Mouse (Mus musculus): ENCODE results near the gene Grid1. TPM values are rescaled to one million over a fixed set of nuclear protein-coding genes. Genes with fewer than 3 reads are reported as not detected.

Gene Grid1
- total and polyA plus RNA-seq, 2 experiments from 2014 or later = 9.2 to 28.3 TPM

DNA sequence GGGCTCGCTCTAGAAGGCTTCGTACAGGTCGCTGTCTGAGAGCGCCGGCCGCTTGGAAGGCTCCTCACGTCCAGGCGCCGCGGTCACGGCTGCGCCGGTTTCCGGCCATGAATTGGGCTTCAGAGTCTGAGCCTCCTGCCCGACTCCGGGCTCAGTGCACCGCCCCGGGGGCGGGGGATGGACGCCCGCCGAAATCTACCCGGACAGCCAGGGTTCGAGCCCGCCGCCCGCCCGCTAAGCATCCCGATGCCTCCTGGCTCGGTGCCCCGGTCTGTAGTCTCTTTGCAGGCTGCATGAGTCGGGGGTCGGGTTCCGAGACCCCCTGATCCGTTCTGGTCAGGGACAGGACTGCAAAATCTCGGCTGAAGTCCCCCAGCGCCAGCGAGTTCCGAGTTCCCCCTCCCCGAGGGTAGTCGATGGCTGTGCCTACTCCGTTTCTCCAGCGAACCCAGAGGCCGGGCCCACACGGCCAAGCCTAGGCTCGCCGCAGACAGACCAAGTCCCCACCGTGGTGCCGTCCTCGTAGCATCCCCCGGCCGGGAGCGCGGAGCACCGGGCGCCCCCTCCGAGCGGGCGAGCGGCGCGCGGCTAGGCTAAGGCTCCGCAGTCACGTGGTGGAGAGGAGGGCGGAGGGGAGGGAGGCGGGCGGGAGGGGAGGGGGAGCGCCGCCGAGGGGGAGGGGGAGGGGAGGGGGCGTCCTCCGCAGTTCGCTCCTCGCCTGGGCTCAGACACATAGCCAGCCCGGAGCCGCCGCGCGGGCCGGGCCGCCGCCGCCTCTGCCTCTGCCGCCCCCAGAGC lies 588 bp upstream of the Grid1 start:
- Histone ChIP-seq H3K9ac (peak overlapping the region; percentile 76), H3K36me3 (ENCODE audit: insufficient read depth) (no peaks in the 10 kb centered on the region), H3K9me3 (ENCODE audit: low read length) (no peaks in the 10 kb centered on the region), H3K4me2 (ENCODE audit: low read depth) (peak overlapping the region; percentile 82), H3K27me3 (ENCODE audit: insufficient read depth, low read length) (peaks cover 15% of the 10 kb centered on the region), H3K4me3 (ENCODE audit: low read depth, low read length) (peak overlapping the region; percentile 81), H3K4me1 (ENCODE audit: insufficient read depth) (0 out of 2 replicates have a peak, but pooled peaks cover 5% of the 10 kb centered on the region), H3K27ac (ENCODE audit: low read depth, low read length) (peak overlapping the region; percentile 82)
- peak; percentile 78 for ATAC-seq
- peak; percentile 85 for DNase-seq
- TF ChIP-seq CTCF (IDR thresholded peaks at IDR 0.05; ENCODE audit: low read depth) = no peak
- 3% methylated on average over 59 of the region's 85 CpGs for WGBS

DNA sequence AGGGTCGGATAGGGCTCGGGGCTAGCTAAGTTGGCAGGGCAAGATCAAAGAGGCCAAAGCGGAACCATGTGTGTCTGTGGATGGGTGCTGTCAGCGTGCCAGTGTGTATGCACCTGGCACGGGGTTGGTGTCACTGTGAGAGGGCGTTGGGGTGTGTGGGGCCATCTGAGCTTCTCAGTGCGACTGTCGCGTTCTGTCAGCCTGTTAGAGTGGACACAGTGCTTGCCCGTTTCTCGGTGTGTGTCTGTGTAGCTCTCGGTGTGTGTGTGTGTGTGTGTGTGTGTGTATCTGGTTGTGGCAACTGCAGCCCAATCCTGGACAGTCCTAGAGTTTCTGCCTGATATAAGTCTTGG lies 721 bp downstream of the Grid1 start:
- ATAC-seq = no peak
- Histone ChIP-seq H3K36me3 (ENCODE audit: insufficient read depth) (no peaks in the 10 kb centered on the region), H3K4me1 (ENCODE audit: insufficient read depth) (0 out of 2 replicates have a peak, but pooled peaks cover 5% of the 10 kb centered on the region), H3K4me2 (ENCODE audit: low read depth) (peak overlapping the region; percentile 82), H3K9me3 (ENCODE audit: low read length) (no peaks in the 10 kb centered on the region), H3K27me3 (ENCODE audit: insufficient read depth, low read length) (peaks cover 15% of the 10 kb centered on the region), H3K27ac (ENCODE audit: low read depth, low read length) (0 out of 2 replicates have a peak overlapping the region, but pooled peaks have one; percentile 10), H3K9ac (peak overlapping the region; percentile 76), H3K4me3 (ENCODE audit: low read depth, low read length) (peak overlapping the region; percentile 81)
- TF ChIP-seq CTCF (IDR thresholded peaks at IDR 0.05; ENCODE audit: low read depth) = no peak
- peak; percentile 50 for DNase-seq
- WGBS = 3% methylated on average over 12 of the region's 12 CpGs

DNA sequence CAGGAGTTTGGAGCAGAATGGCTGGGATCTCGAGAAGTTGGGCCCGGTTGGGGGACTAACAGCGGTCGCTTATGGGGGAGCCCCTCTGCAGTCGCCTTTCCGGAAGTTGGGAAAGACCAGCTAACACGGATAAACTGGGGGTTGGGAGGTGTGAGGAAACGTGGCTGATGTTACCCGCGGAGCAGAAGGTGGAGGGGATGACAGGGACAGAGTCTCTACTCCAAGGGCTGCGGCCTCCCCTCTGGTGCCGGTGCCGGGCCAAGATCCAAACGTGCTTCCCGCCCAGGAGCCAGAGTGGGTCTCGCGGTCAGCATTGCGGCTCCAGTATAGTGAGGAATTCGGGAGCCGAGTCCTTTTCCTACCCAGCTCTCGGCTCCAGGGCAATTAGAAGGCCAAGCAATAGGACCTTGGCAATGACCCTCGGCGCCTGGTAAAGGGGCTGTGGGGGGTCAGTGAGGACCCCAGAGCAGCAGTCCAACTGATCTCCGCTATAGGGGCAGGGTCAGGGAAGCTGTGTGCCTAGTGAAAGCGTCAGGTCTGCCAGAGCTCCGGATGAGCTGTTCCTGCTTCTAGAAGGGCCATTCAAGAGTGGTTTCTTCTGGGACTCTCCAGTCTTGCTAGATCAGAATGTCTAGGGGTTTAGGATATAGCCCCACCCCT lies 1.4 kb downstream of the Grid1 start:
- Histone ChIP-seq H3K4me1 (ENCODE audit: insufficient read depth) (0 out of 2 replicates have a peak, but pooled peaks cover 5% of the 10 kb centered on the region), H3K4me3 (ENCODE audit: low read depth, low read length) (peak overlapping the region; percentile 81), H3K9ac (peak overlapping the region; percentile 76), H3K36me3 (ENCODE audit: insufficient read depth) (no peaks in the 10 kb centered on the region), H3K4me2 (ENCODE audit: low read depth) (peak overlapping the region; percentile 82), H3K27ac (ENCODE audit: low read depth, low read length) (no peak overlapping the region), H3K27me3 (ENCODE audit: insufficient read depth, low read length) (peaks cover 9% of the 10 kb centered on the region), H3K9me3 (ENCODE audit: low read length) (no peaks in the 10 kb centered on the region)
- DNase-seq (no peak), ATAC-seq (no peak)
- no peak for TF ChIP-seq CTCF (IDR thresholded peaks at IDR 0.05; ENCODE audit: low read depth)
- WGBS = 2% methylated on average over 26 of the region's 26 CpGs

DNA sequence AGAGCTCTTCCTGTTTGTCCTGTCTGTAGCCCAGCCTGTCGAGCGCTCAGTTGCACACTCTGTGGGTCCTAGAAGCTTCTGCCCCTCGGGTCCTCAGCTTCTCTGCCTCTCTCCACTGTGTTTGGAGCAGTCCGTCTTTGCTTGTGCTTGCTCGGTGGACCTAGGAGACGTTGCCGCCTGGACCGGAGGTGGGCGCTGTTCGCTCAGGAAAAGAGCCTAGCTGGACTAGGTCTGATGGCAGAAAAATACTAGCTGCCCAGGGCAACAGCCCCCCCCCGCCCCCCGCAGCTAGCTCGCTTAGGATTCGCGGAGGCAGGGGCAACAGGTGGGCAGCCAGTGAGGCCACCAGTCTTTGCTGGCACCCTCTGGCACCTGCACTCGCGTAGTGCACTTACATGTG lies 3.2 kb downstream of the Grid1 start:
- H3K27ac ChIP-seq (ENCODE audit: low read depth, low read length) = no peak overlapping the region

DNA sequence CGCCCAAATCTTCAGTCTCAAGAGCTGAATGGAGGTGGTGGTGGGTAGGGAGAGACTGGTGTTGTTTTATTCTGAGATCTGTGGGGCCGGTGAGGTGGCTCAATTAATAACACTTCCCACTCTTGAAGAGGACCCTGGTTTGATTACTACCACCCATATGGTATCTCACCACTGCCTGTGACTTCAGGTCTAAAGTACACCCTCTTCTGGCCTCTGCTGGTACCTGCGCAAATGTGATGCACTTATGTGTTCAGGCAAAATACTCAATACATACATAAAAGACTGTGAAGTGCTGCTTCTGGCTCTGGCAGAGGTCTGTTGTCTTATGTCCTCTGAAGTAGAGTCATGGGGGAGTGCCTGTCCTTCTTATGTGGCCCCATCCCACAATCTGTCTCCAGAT lies 4.3 kb downstream of the Grid1 start:
- H3K4me3 ChIP-seq (ENCODE audit: low read depth, low read length) = no peak overlapping the region
- no peaks in the 10 kb centered on the region for H3K36me3 ChIP-seq (ENCODE audit: insufficient read depth)
- TF ChIP-seq CTCF (IDR thresholded peaks at IDR 0.05; ENCODE audit: low read depth) = peak; percentile 34
- 85% methylated on average over 3 of the region's 3 CpGs for WGBS
- no peak overlapping the region for H3K9ac ChIP-seq
- 0 out of 2 replicates have a peak, but pooled peaks cover 5% of the 10 kb centered on the region for H3K4me1 ChIP-seq (ENCODE audit: insufficient read depth)
- H3K27me3 ChIP-seq (ENCODE audit: insufficient read depth, low read length) = no peaks in the 10 kb centered on the region; the same call in 1 of the 2 replicates
- H3K27ac ChIP-seq (ENCODE audit: low read depth, low read length) = no peak overlapping the region
- H3K4me2 ChIP-seq (ENCODE audit: low read depth) = no peak overlapping the region
- ATAC-seq = no peak
- H3K9me3 ChIP-seq (ENCODE audit: low read length) = no peaks in the 10 kb centered on the region
- no peak for DNase-seq

More for the DNA sequence above, 3.2 kb downstream of the Grid1 start:
- 3% methylated on average over 17 of the region's 17 CpGs for WGBS
- peak; percentile 91 for DNase-seq
- Histone ChIP-seq H3K4me3 (ENCODE audit: low read depth, low read length) (peak overlapping the region; percentile 32), H3K9me3 (ENCODE audit: low read length) (no peaks in the 10 kb centered on the region), H3K9ac (peak overlapping the region; percentile 43), H3K4me1 (ENCODE audit: insufficient read depth) (0 out of 2 replicates have a peak, but pooled peaks cover 5% of the 10 kb centered on the region), H3K27me3 (ENCODE audit: insufficient read depth, low read length) (no peaks in the 10 kb centered on the region; the same call in 1 of the 2 replicates), H3K4me2 (ENCODE audit: low read depth) (peak overlapping the region; percentile 82), H3K36me3 (ENCODE audit: insufficient read depth) (no peaks in the 10 kb centered on the region)
- peak; percentile 89 for TF ChIP-seq CTCF (IDR thresholded peaks at IDR 0.05; ENCODE audit: low read depth)
- ATAC-seq = peak; percentile 62

DNA sequence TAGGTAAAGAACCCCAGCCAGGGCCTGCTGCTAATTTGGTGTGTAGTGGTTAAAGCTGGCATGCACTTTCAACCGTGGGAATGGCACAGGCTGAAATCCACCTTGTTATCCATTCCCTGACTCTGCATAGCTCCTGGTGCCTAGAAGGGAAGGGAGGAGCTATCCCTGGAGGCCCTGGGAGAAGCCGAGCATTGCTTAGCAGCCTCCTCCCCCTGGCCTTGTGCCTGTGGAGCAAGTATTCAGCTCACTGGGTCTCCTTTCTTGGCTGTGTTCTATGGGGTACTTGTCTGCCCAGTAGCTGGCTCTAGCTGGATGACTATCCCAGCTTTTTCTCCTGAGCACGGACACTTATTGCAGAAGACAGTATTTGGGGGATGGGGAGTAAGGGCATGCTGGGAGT lies 6.0 kb downstream of the Grid1 start:
- Histone ChIP-seq H3K27me3 (ENCODE audit: insufficient read depth, low read length) (no peaks in the 10 kb centered on the region; the same call in 1 of the 2 replicates), H3K9me3 (ENCODE audit: low read length) (no peaks in the 10 kb centered on the region), H3K4me3 (ENCODE audit: low read depth, low read length) (no peak overlapping the region), H3K9ac (no peak overlapping the region), H3K4me2 (ENCODE audit: low read depth) (no peak overlapping the region), H3K36me3 (ENCODE audit: insufficient read depth) (no peaks in the 10 kb centered on the region), H3K27ac (ENCODE audit: low read depth, low read length) (no peak overlapping the region), H3K4me1 (ENCODE audit: insufficient read depth) (0 out of 2 replicates have a peak, but pooled peaks cover 5% of the 10 kb centered on the region)
- 22% methylated on average over 3 of the region's 3 CpGs for WGBS
- ATAC-seq (peak; percentile 50), DNase-seq (peak; percentile 62)
- TF ChIP-seq CTCF (IDR thresholded peaks at IDR 0.05; ENCODE audit: low read depth) = no peak

DNA sequence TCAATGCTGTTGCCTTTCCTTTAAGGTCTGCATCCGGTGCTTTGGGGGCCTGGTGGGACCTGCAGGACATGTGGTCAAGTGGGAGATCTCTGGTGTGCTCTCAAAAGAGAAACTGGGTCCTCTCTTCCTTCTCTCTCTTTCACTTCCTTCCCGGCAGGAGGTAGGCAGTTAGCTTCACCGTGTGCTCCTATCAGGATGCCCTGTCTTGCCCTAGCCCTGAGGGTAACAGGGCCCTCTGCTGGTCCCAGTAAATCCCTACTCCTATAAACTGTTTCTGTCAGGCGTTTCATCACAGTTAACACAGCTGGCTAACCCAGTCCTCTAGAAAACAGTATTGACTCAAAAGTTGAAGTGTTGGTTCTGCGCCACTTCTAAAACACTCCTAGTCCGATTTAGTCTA lies 9.9 kb downstream of the Grid1 start:
- WGBS = 76% methylated on average over 6 of the region's 6 CpGs
- Histone ChIP-seq H3K4me3 (ENCODE audit: low read depth, low read length) (no peak overlapping the region), H3K4me2 (ENCODE audit: low read depth) (no peak overlapping the region), H3K27ac (ENCODE audit: low read depth, low read length) (no peak overlapping the region), H3K9ac (no peak overlapping the region), H3K4me1 (ENCODE audit: insufficient read depth) (no peaks in the 10 kb centered on the region), H3K9me3 (ENCODE audit: low read length) (no peaks in the 10 kb centered on the region), H3K36me3 (ENCODE audit: insufficient read depth) (0 out of 2 replicates have a peak, but pooled peaks cover 3% of the 10 kb centered on the region), H3K27me3 (ENCODE audit: insufficient read depth, low read length) (no peaks in the 10 kb centered on the region)
- no peak for DNase-seq
- no peak for TF ChIP-seq CTCF (IDR thresholded peaks at IDR 0.05; ENCODE audit: low read depth)
- ATAC-seq = no peak
